Mouse (Mus musculus): Measurements from ENCODE around the gene Heyl.
"Not testable (repeated sequence)": the region's sequence is repeated elsewhere in the genome, so short reads cannot be mapped to it uniquely, and the experiment has no call there.

The Heyl gene

GRCm38 (mm10) chr4:123286790-123287189 is 53.4 kb downstream of the Heyl start:
- no peak for DNase-seq (ENCODE audit: low read depth)

- DNase-seq (ENCODE audit: low read depth) = no peak
These were observed 55.7 kb downstream of the Heyl start for GRCm38 (mm10) chr4:123289038-123289437.

GRCm38 (mm10) chr4:123292390-123292789 is 59.0 kb downstream of the Heyl start:
- no peak for DNase-seq (ENCODE audit: low read depth)

- DNase-seq (ENCODE audit: low read depth) = no peak
These were observed 59.6 kb downstream of the Heyl start for GRCm38 (mm10) chr4:123292989-123293388.

- no peak for DNase-seq (ENCODE audit: low read depth)
These were observed 60.5 kb downstream of the Heyl start for GRCm38 (mm10) chr4:123293661-123294443.

- DNase-seq (ENCODE audit: low read depth) = not testable (repeated sequence)
These were observed 61.7 kb downstream of the Heyl start for GRCm38 (mm10) chr4:123295026-123295425.

GRCm38 (mm10) chr4:123295516-123296147 is 62.3 kb downstream of the Heyl start:
- no peak for DNase-seq (ENCODE audit: low read depth)

- DNase-seq (ENCODE audit: low read depth) = no peak
These were observed 62.8 kb downstream of the Heyl start for GRCm38 (mm10) chr4:123296148-123296534.

GRCm38 (mm10) chr4:123297195-123297960 is 64.0 kb downstream of the Heyl start:
- no peak for DNase-seq (ENCODE audit: low read depth)

GRCm38 (mm10) chr4:123298226-123298625 is 64.9 kb downstream of the Heyl start:
- DNase-seq (ENCODE audit: low read depth) = no peak

GRCm38 (mm10) chr4:123298980-123299670 is 65.8 kb downstream of the Heyl start:
- peak; percentile 61 for DNase-seq (ENCODE audit: low read depth)
